Mouse (Mus musculus): ENCODE measurements at regions not wholly inside any gene's neighbourhood (a gene's known extent, or its start where the extent isn't known, plus 50 kb on each side); places are given as distances from the start of the nearest gene placed in this dataset.

DNA sequence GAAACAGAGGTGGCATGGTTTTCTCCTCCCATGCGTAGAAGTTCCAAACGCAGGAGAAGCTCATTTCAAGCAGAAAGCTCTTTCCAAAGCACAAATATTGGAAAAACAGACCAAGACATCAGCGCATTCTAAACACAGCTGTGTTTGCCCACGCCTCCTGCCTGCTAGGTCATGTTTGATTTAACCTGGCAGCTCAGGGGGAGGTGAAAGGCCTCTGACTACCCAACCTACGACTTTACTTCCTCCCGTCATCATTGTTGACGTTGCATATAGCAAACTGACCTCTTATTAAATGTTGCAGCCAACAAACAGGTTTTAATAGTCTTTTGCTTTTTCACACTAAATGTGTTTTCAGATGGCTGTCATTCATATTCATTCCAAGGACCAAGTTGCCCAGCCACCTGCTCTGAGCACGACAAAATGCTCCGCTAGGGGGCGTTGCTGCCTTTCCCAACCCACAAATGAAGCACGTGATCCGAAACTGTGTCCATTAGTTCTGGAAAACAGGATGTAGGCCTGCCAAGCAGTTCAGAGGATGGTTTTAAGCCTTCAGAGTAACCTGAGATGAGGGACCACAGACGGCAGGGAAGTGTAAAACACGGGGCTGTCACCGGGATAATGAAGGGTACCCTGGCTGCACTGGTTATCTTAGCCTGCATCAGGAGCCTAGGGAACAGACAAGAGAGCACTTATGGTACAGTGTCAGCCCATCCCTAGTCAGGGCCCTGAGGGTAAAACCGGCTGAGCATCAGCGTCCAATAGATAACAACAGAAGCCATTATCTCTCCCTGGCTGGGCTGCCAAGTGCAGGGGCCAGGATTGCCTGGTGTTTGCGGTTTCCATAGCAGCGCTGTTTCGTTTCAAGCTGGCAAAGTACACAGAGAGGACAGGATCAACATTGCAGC lies 67.6 kb upstream of the Noct start:
- Histone ChIP-seq H3ac (ENCODE audit: control insufficient read depth, insufficient read length, low read depth) (no peak overlapping the region), H3K27me3 (ENCODE audit: control insufficient read depth, insufficient read depth, insufficient read length) (no peaks in the 10 kb centered on the region), H3K36me3 (ENCODE audit: control insufficient read depth, insufficient read depth) (no peaks in the 10 kb centered on the region), H3K79me3 (ENCODE audit: low read depth) (no peaks in the 10 kb centered on the region), H3K79me2 (ENCODE audit: control insufficient read depth, insufficient read depth) (no peaks in the 10 kb centered on the region), H3K4me3 (ENCODE audit: insufficient read depth, poor library complexity, severe bottlenecking) (no peak overlapping the region)
- peak; percentile 90 for TF ChIP-seq USF1 (IDR thresholded peaks at IDR 0.05; ENCODE audit: low read depth)
- peak; percentile 63 for TF ChIP-seq CTCF (IDR thresholded peaks at IDR 0.05; ENCODE audit: control insufficient read depth, insufficient read depth, insufficient read length)
- TF ChIP-seq FOSL1 (IDR thresholded peaks at IDR 0.05; ENCODE audit: insufficient read depth, low read length, poor library complexity, severe bottlenecking), result no peak

DNA sequence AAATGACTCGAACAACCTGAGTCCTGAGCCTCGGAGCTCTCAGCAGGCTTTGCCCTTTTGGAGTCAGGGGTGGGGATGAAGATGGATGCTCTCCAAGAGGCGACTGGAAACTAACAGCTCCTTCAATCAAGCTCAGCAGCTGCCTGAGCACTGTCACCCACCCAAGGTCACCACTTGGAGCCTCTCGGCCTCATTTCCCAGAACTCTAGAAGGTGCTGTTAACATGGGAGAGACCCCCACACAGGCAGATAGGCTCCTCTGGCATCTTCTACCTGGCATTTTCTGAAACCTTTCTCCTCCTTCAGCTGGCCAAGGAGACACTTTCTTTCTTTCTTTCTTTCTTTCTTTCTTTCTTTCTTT lies 67.0 kb upstream of the Noct start:
- TF ChIP-seq CEBPB (IDR thresholded peaks at IDR 0.05; ENCODE audit: low read depth) (no peak), MAX (IDR thresholded peaks at IDR 0.05) (no peak), MYOD1 (IDR thresholded peaks at IDR 0.05; ENCODE audit: control insufficient read depth, insufficient read length, low read depth) (no peak), FOSL1 (IDR thresholded peaks at IDR 0.05; ENCODE audit: insufficient read depth, low read length, poor library complexity, severe bottlenecking) (no peak), USF1 (IDR thresholded peaks at IDR 0.05; ENCODE audit: low read depth) (no peak), CTCF (IDR thresholded peaks at IDR 0.05; ENCODE audit: control insufficient read depth, insufficient read depth, insufficient read length) (no peak), MYOG (IDR thresholded peaks at IDR 0.05; ENCODE audit: control insufficient read depth, extremely low read depth, insufficient read length) (no peak)
- H3K36me3 ChIP-seq (ENCODE audit: control insufficient read depth, insufficient read depth), result no peaks in the 10 kb centered on the region

DNA sequence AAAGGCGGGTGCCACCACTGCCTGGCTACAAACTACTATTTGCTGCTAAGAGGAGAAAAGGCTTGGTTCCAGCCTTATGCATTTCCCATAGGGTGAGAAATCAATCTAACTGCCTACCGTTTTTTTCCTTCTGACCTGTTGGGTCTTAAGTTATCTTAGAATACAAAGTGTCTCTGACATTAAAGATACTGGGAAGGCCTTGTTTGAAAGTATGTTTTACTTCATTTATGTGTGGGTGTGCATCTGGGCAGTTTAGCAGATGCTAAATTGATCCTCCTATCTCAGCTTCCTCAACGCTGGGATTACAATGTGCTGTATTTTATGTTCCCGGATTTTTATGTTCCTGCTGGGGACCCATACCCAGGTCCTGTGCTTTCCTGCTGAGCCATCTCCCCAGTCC lies 65.8 kb upstream of the Noct start:
- Histone ChIP-seq H3K27me3 (ENCODE audit: control insufficient read depth, insufficient read depth, insufficient read length) (no peaks in the 10 kb centered on the region), H3K79me2 (ENCODE audit: control insufficient read depth, insufficient read depth) (no peaks in the 10 kb centered on the region), H3K4me3 (ENCODE audit: insufficient read depth, poor library complexity, severe bottlenecking) (no peak overlapping the region), H3K36me3 (ENCODE audit: control insufficient read depth, insufficient read depth) (no peaks in the 10 kb centered on the region), H3K79me3 (ENCODE audit: low read depth) (no peaks in the 10 kb centered on the region), H3ac (ENCODE audit: control insufficient read depth, insufficient read length, low read depth) (no peak overlapping the region)
- TF ChIP-seq MYOD1 (IDR thresholded peaks at IDR 0.05; ENCODE audit: control insufficient read depth, insufficient read length, low read depth), result no peak
- TF ChIP-seq CEBPB (IDR thresholded peaks at IDR 0.05; ENCODE audit: low read depth), result no peak
- no peak for TF ChIP-seq FOSL1 (IDR thresholded peaks at IDR 0.05; ENCODE audit: insufficient read depth, low read length, poor library complexity, severe bottlenecking)
- TF ChIP-seq MAX (IDR thresholded peaks at IDR 0.05), result no peak
- no peak for TF ChIP-seq CTCF (IDR thresholded peaks at IDR 0.05; ENCODE audit: control insufficient read depth, insufficient read depth, insufficient read length)
- no peak for TF ChIP-seq MYOG (IDR thresholded peaks at IDR 0.05; ENCODE audit: control insufficient read depth, extremely low read depth, insufficient read length)
- no peak for TF ChIP-seq USF1 (IDR thresholded peaks at IDR 0.05; ENCODE audit: low read depth)

More for the DNA sequence above, 67.0 kb upstream of the Noct start:
- Histone ChIP-seq H3ac (ENCODE audit: control insufficient read depth, insufficient read length, low read depth) (no peak overlapping the region), H3K79me2 (ENCODE audit: control insufficient read depth, insufficient read depth) (no peaks in the 10 kb centered on the region), H3K4me3 (ENCODE audit: insufficient read depth, poor library complexity, severe bottlenecking) (no peak overlapping the region), H3K27me3 (ENCODE audit: control insufficient read depth, insufficient read depth, insufficient read length) (no peaks in the 10 kb centered on the region), H3K79me3 (ENCODE audit: low read depth) (no peaks in the 10 kb centered on the region)

DNA sequence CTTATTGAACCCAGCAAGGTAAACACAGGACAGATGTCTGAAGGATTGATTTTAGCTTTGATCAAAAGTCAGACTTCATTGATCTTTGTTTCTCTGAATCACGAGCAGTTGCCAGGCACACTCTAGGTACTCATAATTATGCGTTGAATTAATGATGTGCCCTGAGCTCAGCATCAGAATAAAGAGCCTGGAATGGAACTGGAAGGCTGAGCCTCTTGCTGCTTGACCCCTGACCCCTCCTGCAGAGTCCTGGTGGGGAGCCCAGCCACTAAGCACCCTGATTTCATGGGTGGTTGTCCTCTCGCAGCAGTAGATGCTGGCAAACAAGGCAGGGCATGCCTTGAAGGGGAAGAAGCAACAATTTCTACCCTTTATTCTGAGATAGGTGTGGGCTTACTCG lies 64.9 kb upstream of the Noct start:
- H3ac ChIP-seq (ENCODE audit: control insufficient read depth, insufficient read length, low read depth), result no peak overlapping the region
- no peaks in the 10 kb centered on the region for H3K79me2 ChIP-seq (ENCODE audit: control insufficient read depth, insufficient read depth)
- TF ChIP-seq MAX (IDR thresholded peaks at IDR 0.05), result no peak
- TF ChIP-seq USF1 (IDR thresholded peaks at IDR 0.05; ENCODE audit: low read depth), result no peak
- H3K4me3 ChIP-seq (ENCODE audit: insufficient read depth, poor library complexity, severe bottlenecking), result no peak overlapping the region
- no peaks in the 10 kb centered on the region for H3K36me3 ChIP-seq (ENCODE audit: control insufficient read depth, insufficient read depth)
- H3K79me3 ChIP-seq (ENCODE audit: low read depth), result no peaks in the 10 kb centered on the region
- no peaks in the 10 kb centered on the region for H3K27me3 ChIP-seq (ENCODE audit: control insufficient read depth, insufficient read depth, insufficient read length)

DNA sequence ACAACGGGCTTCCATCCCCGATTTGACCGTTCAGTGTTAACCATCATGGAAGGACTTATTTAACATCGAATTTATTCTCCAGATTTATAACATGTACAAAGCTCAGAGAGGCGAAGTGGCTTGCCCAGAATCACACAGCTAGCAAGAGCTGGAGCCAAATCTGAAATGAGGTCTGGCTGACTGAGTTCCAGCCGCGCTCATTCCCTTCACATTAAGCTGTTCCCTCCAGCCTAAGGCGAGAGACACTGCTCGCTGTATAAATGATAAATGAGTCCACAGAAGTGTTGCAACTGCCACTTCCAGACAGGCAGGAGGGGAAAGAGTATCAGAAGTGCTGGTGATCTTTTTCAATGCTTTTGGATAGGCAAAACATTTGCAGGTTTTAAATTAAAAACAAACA lies 64.4 kb upstream of the Noct start:
- Histone ChIP-seq H3K36me3 (ENCODE audit: control insufficient read depth, insufficient read depth) (no peaks in the 10 kb centered on the region), H3K4me3 (ENCODE audit: insufficient read depth, poor library complexity, severe bottlenecking) (no peak overlapping the region), H3ac (ENCODE audit: control insufficient read depth, insufficient read length, low read depth) (no peak overlapping the region), H3K27me3 (ENCODE audit: control insufficient read depth, insufficient read depth, insufficient read length) (no peaks in the 10 kb centered on the region), H3K79me2 (ENCODE audit: control insufficient read depth, insufficient read depth) (no peaks in the 10 kb centered on the region), H3K79me3 (ENCODE audit: low read depth) (no peaks in the 10 kb centered on the region)
- TF ChIP-seq MAX (IDR thresholded peaks at IDR 0.05) (no peak), FOSL1 (IDR thresholded peaks at IDR 0.05; ENCODE audit: insufficient read depth, low read length, poor library complexity, severe bottlenecking) (no peak), USF1 (IDR thresholded peaks at IDR 0.05; ENCODE audit: low read depth) (no peak), CTCF (IDR thresholded peaks at IDR 0.05; ENCODE audit: control insufficient read depth, insufficient read depth, insufficient read length) (no peak), MYOG (IDR thresholded peaks at IDR 0.05; ENCODE audit: control insufficient read depth, extremely low read depth, insufficient read length) (no peak), MYOD1 (IDR thresholded peaks at IDR 0.05; ENCODE audit: control insufficient read depth, insufficient read length, low read depth) (no peak), CEBPB (IDR thresholded peaks at IDR 0.05; ENCODE audit: low read depth) (no peak)

DNA sequence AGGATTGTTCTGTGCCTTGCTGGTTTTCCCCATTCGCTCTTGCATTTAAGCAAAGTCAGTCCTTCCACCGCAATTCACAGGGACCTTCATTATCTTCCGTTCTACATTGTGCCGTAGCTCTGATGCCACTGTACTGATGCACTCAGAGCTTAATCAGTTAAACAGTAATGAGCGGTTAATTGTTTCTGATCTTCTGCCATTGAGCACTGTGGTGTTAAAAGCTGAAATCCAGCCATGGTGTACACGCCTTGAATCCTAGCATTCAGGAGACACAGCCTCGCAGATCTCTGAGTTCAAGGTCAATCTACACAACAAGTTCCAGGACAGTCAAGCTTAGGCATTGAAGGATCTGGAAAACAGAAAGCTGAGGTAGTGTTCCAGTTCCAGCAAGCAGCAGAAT lies 63.6 kb upstream of the Noct start:
- Histone ChIP-seq H3K79me3 (ENCODE audit: low read depth) (no peaks in the 10 kb centered on the region), H3K4me3 (ENCODE audit: insufficient read depth, poor library complexity, severe bottlenecking) (no peak overlapping the region), H3K27me3 (ENCODE audit: control insufficient read depth, insufficient read depth, insufficient read length) (no peaks in the 10 kb centered on the region), H3K36me3 (ENCODE audit: control insufficient read depth, insufficient read depth) (no peaks in the 10 kb centered on the region), H3K79me2 (ENCODE audit: control insufficient read depth, insufficient read depth) (no peaks in the 10 kb centered on the region), H3ac (ENCODE audit: control insufficient read depth, insufficient read length, low read depth) (no peak overlapping the region)
- TF ChIP-seq USF1 (IDR thresholded peaks at IDR 0.05; ENCODE audit: low read depth), result no peak
- TF ChIP-seq CTCF (IDR thresholded peaks at IDR 0.05; ENCODE audit: control insufficient read depth, insufficient read depth, insufficient read length), result no peak
- no peak for TF ChIP-seq CEBPB (IDR thresholded peaks at IDR 0.05; ENCODE audit: low read depth)
- TF ChIP-seq MAX (IDR thresholded peaks at IDR 0.05), result no peak
- no peak for TF ChIP-seq MYOD1 (IDR thresholded peaks at IDR 0.05; ENCODE audit: control insufficient read depth, insufficient read length, low read depth)
